Mouse (Mus musculus): ENCODE data around the gene Phyhd1.
A peak's percentile ranks its signal among the peaks of the same experiment; 100 is the strongest.

The Phyhd1 gene

GRCm38 (mm10) chr2:30265767-30266253 is at the start of gene Phyhd1:
Gene Phyhd1 (plus strand): TSS chr2:30266203.
- DNase-seq, result peak; percentile 72 to 80

GRCm38 (mm10) chr2:30216293-30216692 is 49.7 kb upstream of the Phyhd1 start:
- DNase-seq, result no peak

- no peak for DNase-seq
These were observed 30.4 kb upstream of the Phyhd1 start for GRCm38 (mm10) chr2:30235593-30235992.

- DNase-seq, result no peak
These were observed 29.4 kb upstream of the Phyhd1 start for GRCm38 (mm10) chr2:30236426-30237198.

GRCm38 (mm10) chr2:30237199-30237880 is 28.7 kb upstream of the Phyhd1 start, which contains the start of gene Lrrc8a:
Gene Lrrc8a (plus strand): TSS chr2:30237715.
- peak; percentile 100 for DNase-seq

GRCm38 (mm10) chr2:30237881-30238280 is 28.1 kb upstream of the Phyhd1 start:
- DNase-seq, result peak; percentile 79 to 88

GRCm38 (mm10) chr2:30238906-30239465 is 27.0 kb upstream of the Phyhd1 start:
- no peak for DNase-seq

GRCm38 (mm10) chr2:30239777-30240176 is 26.2 kb upstream of the Phyhd1 start:
- DNase-seq, result peak; percentile 61 to 70

GRCm38 (mm10) chr2:30240267-30240666 is 25.7 kb upstream of the Phyhd1 start, which contains the start of gene Gm28035:
Gene Gm28035 (plus strand): TSS chr2:30240567.
- no peak for DNase-seq

GRCm38 (mm10) chr2:30242509-30242908 is 23.5 kb upstream of the Phyhd1 start:
- peak; percentile 61 to 74 for DNase-seq

- DNase-seq, result no peak
These were observed 22.6 kb upstream of the Phyhd1 start for GRCm38 (mm10) chr2:30243391-30243790.

GRCm38 (mm10) chr2:30244595-30245178 is 21.3 kb upstream of the Phyhd1 start:
- no peak for DNase-seq

- no peak for DNase-seq
These were observed 19.0 kb upstream of the Phyhd1 start for GRCm38 (mm10) chr2:30247036-30247435.

GRCm38 (mm10) chr2:30247681-30248080 is 18.3 kb upstream of the Phyhd1 start:
- DNase-seq, result no peak

- DNase-seq, result no peak
These were observed 16.8 kb upstream of the Phyhd1 start for GRCm38 (mm10) chr2:30249182-30249581.

- no peak for DNase-seq
These were observed 15.6 kb upstream of the Phyhd1 start for GRCm38 (mm10) chr2:30250166-30251128.

- DNase-seq, result peak; percentile 46 to 55
These were observed 14.4 kb upstream of the Phyhd1 start for GRCm38 (mm10) chr2:30251417-30252104.

- DNase-seq, result no peak
These were observed 13.5 kb upstream of the Phyhd1 start for GRCm38 (mm10) chr2:30252521-30252920.

GRCm38 (mm10) chr2:30253809-30254208 is 12.2 kb upstream of the Phyhd1 start:
- no peak for DNase-seq

GRCm38 (mm10) chr2:30255631-30256395 is 10.2 kb upstream of the Phyhd1 start:
- DNase-seq, result no peak
